ENCODE assay signal across 8 mouse cellular contexts in the genomic region with DNA sequence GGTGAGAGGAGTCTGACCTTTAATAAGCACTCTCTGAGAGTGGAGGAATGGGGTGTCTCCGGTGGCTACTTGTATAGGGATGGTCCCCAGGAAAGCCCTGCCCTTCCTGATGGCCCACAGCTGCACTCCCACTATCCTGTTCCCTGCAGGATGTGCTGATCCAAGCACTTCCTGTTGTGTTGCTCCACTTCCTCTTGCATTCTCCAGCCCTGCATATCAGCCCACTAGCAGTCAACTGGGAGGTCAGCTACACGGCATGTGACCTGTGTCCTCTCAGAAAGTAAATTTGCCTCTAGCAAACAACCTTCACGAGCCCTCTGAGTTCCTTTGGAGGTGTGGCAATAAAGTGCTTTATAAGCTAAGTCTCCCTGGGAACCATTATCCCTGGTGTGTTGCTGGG. TPM values are rescaled to one million over a fixed set of nuclear protein-coding genes. Genes with fewer than 3 reads are reported as not detected.
DNase-seq lines count a peak whose midpoint lies in the region; ATAC-seq and TF ChIP-seq lines count a peak whose summit lies in the region.

No protein-coding gene starts in this region.

- H3K4me1 ChIP-seq in kidney, embryonic 16.5 days (ENCODE audit: insufficient read depth, low read length): peaks cover 61% of the 10 kb centered on the region
- H3K4me1 ChIP-seq in forebrain, embryonic 16.5 days (replicated peaks; ENCODE audit: control insufficient read depth, insufficient read depth, low read length): no peaks in the 10 kb centered on the region

- ATAC-seq in kidney, embryonic 16.5 days (ENCODE audit: low FRiP score, low TSS enrichment): peak; percentile 67
- no peak for ATAC-seq in forebrain, embryonic 16.5 days

- H3K9me3 ChIP-seq in kidney, embryonic 16.5 days (ENCODE audit: low read length): no peaks in the 10 kb centered on the region
- H3K9me3 ChIP-seq in forebrain, embryonic 16.5 days (ENCODE audit: control insufficient read depth, low read length): no peaks in the 10 kb centered on the region

- peaks cover 32% of the 10 kb centered on the region for H3K36me3 ChIP-seq in kidney, embryonic 16.5 days (ENCODE audit: insufficient read depth, low read length)
- H3K36me3 ChIP-seq in forebrain, embryonic 16.5 days (ENCODE audit: control insufficient read depth, insufficient read depth): no peaks in the 10 kb centered on the region

- no peak overlapping the region for H3K4me2 ChIP-seq in kidney, embryonic 16.5 days (replicated peaks; ENCODE audit: low read depth, low read length)
- H3K4me2 ChIP-seq in forebrain, embryonic 16.5 days (ENCODE audit: low read length): no peak overlapping the region

- TF ChIP-seq CTCF in left cerebral cortex, adult 2 months (IDR thresholded peaks at IDR 0.05): no peak

- no peak overlapping the region for H3K4me3 ChIP-seq in kidney, embryonic 16.5 days (ENCODE audit: low read length)
- no peak overlapping the region for H3K4me3 ChIP-seq in left cerebral cortex, adult 2 months
- H3K4me3 ChIP-seq in forebrain, embryonic 16.5 days (replicated peaks; ENCODE audit: low read length): no peak overlapping the region

- DNase-seq in adrenal gland, adult 2 months: peak; percentile 72
- no peak for DNase-seq in adrenal gland, postnatal 4 days (ENCODE audit: low spot score in 2 of 2)
- peak; percentile 84 to 95 for DNase-seq in heart, adult 9 months (ENCODE audit: low spot score in 2 of 2)
- peak; percentile 71 to 82 for DNase-seq in lung, postnatal 4 days
- no peak for DNase-seq in left cerebral cortex, adult 2 months (ENCODE audit: extremely low spot score in 1 of 2, low spot score in 2 of 2)
- DNase-seq in cerebellum, adult 8-10 months: no peak

- H3K9ac ChIP-seq in kidney, embryonic 16.5 days (replicated peaks; ENCODE audit: low read length): no peak overlapping the region
- no peak overlapping the region for H3K9ac ChIP-seq in forebrain, embryonic 16.5 days (replicated peaks; ENCODE audit: low read depth, low read length)

- H3K27ac ChIP-seq in kidney, embryonic 16.5 days (ENCODE audit: low read length): peak overlapping the region; percentile 69
- H3K27ac ChIP-seq in left cerebral cortex, adult 2 months: no peak overlapping the region
- no peak overlapping the region for H3K27ac ChIP-seq in forebrain, embryonic 16.5 days (ENCODE audit: low read length)

- no peaks in the 10 kb centered on the region for H3K27me3 ChIP-seq in kidney, embryonic 16.5 days (ENCODE audit: insufficient read depth, low read length)
- no peaks in the 10 kb centered on the region for H3K27me3 ChIP-seq in forebrain, embryonic 16.5 days (replicated peaks; ENCODE audit: control insufficient read depth, insufficient read depth, low read length)

- 30% methylated on average over 3 of the region's 3 CpGs for WGBS in kidney, embryonic 16.5 days
- 78% methylated on average over 3 of the region's 3 CpGs for WGBS in forebrain, embryonic 16.5 days

- intact Hi-C loops in left cerebral cortex, adult 2 months (cut with DNase I): no loop called here

RNA-seq across cellular contexts. Expression of gene Dhrs3, which starts 11.3 kb away (rescaled TPM):
- total RNA-seq in adrenal gland, adult 2 months (2021): 100 to 1,000 TPM in 1 of 2 experiments, 10 to 100 TPM in 1; 94.8 to 157 TPM
- 96.3 and 135 TPM in 2 replicates for polyA plus RNA-seq in adrenal gland, adult 2 months (2012; rRNA removed)
- total RNA-seq in adrenal gland, postnatal 4 days (2021): 10 to 100 TPM; 75.8 to 96.2 TPM
- polyA plus RNA-seq in kidney, embryonic 16.5 days (2015; fragmentation: Nextera tagmentation; extraction: Ambion mirVana): 210 and 217 TPM in 2 replicates
- total RNA-seq in left cerebral cortex, adult 2 months (2021): 10 to 100 TPM; 28.6 to 29.6 TPM
- polyA plus RNA-seq in forebrain, embryonic 16.5 days (2015; fragmentation: Nextera tagmentation; extraction: Ambion mirVana): 16.3 and 28.1 TPM in 2 replicates

Comparison
In these comparisons a context has a peak if more than half of its experiments do, and no peak if none do; other contexts are left out.
1. DNase-seq: peak in adrenal gland, adult 2 months (single experiment), heart, adult 9 months (2 of 2) and lung, postnatal 4 days (2 of 2); none in adrenal gland, postnatal 4 days (0 of 2), left cerebral cortex, adult 2 months (0 of 2) and cerebellum, adult 8-10 months (single experiment).